Mouse (Mus musculus) CH12.LX (cell line): ENCODE results near the gene Mfap3l. TPM values are rescaled to one million over a fixed set of nuclear protein-coding genes. Genes with fewer than 3 reads are reported as not detected.
"Not testable (repeated sequence)": the region's sequence is repeated elsewhere in the genome, so short reads cannot be mapped to it uniquely, and the experiment has no call there.

Source experiments
- DNase-seq: peaks from one replicate; pipeline ENCODE4 v3.0.0-alpha.2; 2013; ENCODE audit errors: extremely low read depth
- H3K27ac ChIP-seq: 2 replicates; pipeline ENCODE4 v1.5.1; 2012; ENCODE audit warnings: low read depth, mild to moderate bottlenecking, control low read depth, moderate library complexity; ENCODE audit not compliant: insufficient read depth
- H3K27me3 ChIP-seq: replicated peaks from 2 replicates; pipeline ENCODE3; 2012; ENCODE audit warnings: inconsistent platforms
- H3K36me3 ChIP-seq, 2 experiments: replicated peaks in 1 of 2; 2 replicates each; pipeline versions ENCODE3 to v1.6.1; 2012; ENCODE audit warnings: inconsistent platforms in 1 of 2, low read length in 1 of 2, mild to moderate bottlenecking in 1 of 2, mixed read lengths in 1 of 2, moderate library complexity in 1 of 2; ENCODE audit not compliant: control insufficient read depth in 1 of 2, insufficient read depth in 1 of 2
- H3K4me1 ChIP-seq, 2 experiments: 2 replicates each; pipeline ENCODE4 v1.6.1; 2012; ENCODE audit warnings: inconsistent platforms in 1 of 2, moderate library complexity in 1 of 2; ENCODE audit not compliant: insufficient read depth in 2 of 2, control insufficient read depth in 1 of 2
- H3K4me2 ChIP-seq: 2 replicates; pipeline ENCODE4 v1.6.1; 2012; ENCODE audit warnings: low read depth, mild to moderate bottlenecking, control low read depth; ENCODE audit not compliant: poor library complexity, insufficient read depth, severe bottlenecking
- H3K4me3 ChIP-seq, 3 experiments: fragments of 150-350 bp in 1 of 3; sonication (generic) in 1 of 3; replicated peaks in 1 of 3; 2 replicates each; pipeline versions ENCODE3 to v1.5.1; 2011 to 2012; ENCODE audit warnings: low read depth in 2 of 3, low read length in 2 of 3, mild to moderate bottlenecking in 2 of 3, moderate library complexity in 2 of 3, control low read depth in 1 of 3, improper control_type of control experiment in 1 of 3, inconsistent platforms in 1 of 3, mixed read lengths in 1 of 3; ENCODE audit not compliant: poor library complexity in 1 of 3
- H3K79me2 ChIP-seq: replicated peaks from 2 replicates; pipeline ENCODE4 v1.6.1; 2012; ENCODE audit warnings: mild to moderate bottlenecking, moderate library complexity; ENCODE audit not compliant: control insufficient read depth, poor library complexity, insufficient read depth, severe bottlenecking; ENCODE audit errors: extremely low read depth
- H3K9ac ChIP-seq: 2 replicates; pipeline ENCODE4 v1.6.1; 2012; ENCODE audit warnings: low read depth, mild to moderate bottlenecking, control low read depth, moderate library complexity; ENCODE audit not compliant: insufficient read depth
- H3K9me3 ChIP-seq: replicated peaks from 2 replicates; pipeline ENCODE3; 2012; ENCODE audit warnings: low read length, inconsistent platforms, mixed read lengths
- ELF1 ChIP-seq: IDR thresholded peaks from 2 replicates; pipeline ENCODE4 v1.6.1; 2014; ENCODE audit warnings: low read depth, mild to moderate bottlenecking, inconsistent platforms, low read length, improper control_type of control experiment
- ETS1 ChIP-seq: conservative IDR thresholded peaks from 2 replicates; pipeline ENCODE4 v1.6.1; 2012; ENCODE audit warnings: low read depth, mild to moderate bottlenecking, inconsistent platforms, low read length, improper control_type of control experiment, moderate library complexity
- GABPA ChIP-seq: IDR thresholded peaks from 2 replicates; pipeline ENCODE4 v1.6.1; 2012; ENCODE audit warnings: low read depth, low read length, improper control_type of control experiment, inconsistent platforms; ENCODE audit not compliant: insufficient replicate concordance
- JUN ChIP-seq: IDR thresholded peaks from 2 replicates; pipeline ENCODE4 v1.6.1; 2011; ENCODE audit warnings: low read depth, mild to moderate bottlenecking, low read length, improper control_type of control experiment, moderate library complexity; ENCODE audit not compliant: insufficient read depth
- MEF2A ChIP-seq: IDR thresholded peaks from 2 replicates; pipeline ENCODE4 v1.6.1; 2014; ENCODE audit warnings: low read depth, mild to moderate bottlenecking, inconsistent platforms, low read length, improper control_type of control experiment, borderline replicate concordance
- MYC ChIP-seq: IDR thresholded peaks from 2 replicates; pipeline ENCODE4 v1.6.1; 2011; ENCODE audit warnings: low read depth, mild to moderate bottlenecking, improper control_type of control experiment, low read length
- RAD21 ChIP-seq: IDR thresholded peaks from 2 replicates; pipeline ENCODE4 v1.6.1; 2011; ENCODE audit warnings: low read depth, mild to moderate bottlenecking, low read length, improper control_type of control experiment, moderate library complexity
- RCOR1 ChIP-seq: conservative IDR thresholded peaks from 2 replicates; pipeline ENCODE4 v1.6.1; 2012; ENCODE audit warnings: low read depth, mild to moderate bottlenecking, inconsistent platforms, low read length, improper control_type of control experiment
- SIN3A ChIP-seq: IDR thresholded peaks from 2 replicates; pipeline ENCODE4 v1.6.1; 2012; ENCODE audit warnings: low read length, improper control_type of control experiment, inconsistent platforms
- SMC3 ChIP-seq: IDR thresholded peaks from 2 replicates; pipeline ENCODE4 v1.6.1; 2011; ENCODE audit warnings: low read depth, low read length, improper control_type of control experiment
- TCF12 ChIP-seq: IDR thresholded peaks from 2 replicates; pipeline ENCODE4 v1.6.1; 2014; ENCODE audit warnings: low read depth, mild to moderate bottlenecking, inconsistent platforms, low read length, improper control_type of control experiment
- USF2 ChIP-seq: conservative IDR thresholded peaks from 2 replicates; pipeline ENCODE4 v1.6.1; 2011; ENCODE audit warnings: low read depth, low read length, improper control_type of control experiment
- ZMIZ1 ChIP-seq: IDR thresholded peaks from 2 replicates; pipeline ENCODE4 v1.6.1; 2012; ENCODE audit warnings: low read depth, mild to moderate bottlenecking, inconsistent platforms, low read length, improper control_type of control experiment
- ZNF384 ChIP-seq: IDR thresholded peaks from 2 replicates; pipeline ENCODE4 v1.6.1; 2012; ENCODE audit warnings: low read depth, low read length, improper control_type of control experiment, inconsistent platforms
- dilution Hi-C: fragments of 300-500 bp; cut with MboI; formaldehyde crosslinking; loops from 2 replicates; pipeline ENCODE4 v1.14.3; 2020; ENCODE audit warnings: low sequenced_read_pairs; ENCODE audit not compliant: extremely low pct_unique_long_range_greater_than_20kb, extremely low pct_ligation_motif_present
- in situ Hi-C: fragments of 300-500 bp; cut with MboI; formaldehyde crosslinking; loops from 3 replicates; pipeline ENCODE4 v1.14.3; 2019; ENCODE audit warnings: low sequenced_read_pairs, low pct_ligation_motif_present, low pct_unique_long_range_greater_than_20kb, mixed read lengths
- polyA plus RNA-seq: library from polyadenylated mRNA; unstranded; fragments of >175 nt; gene quantifications from 2 replicates; pipeline ENCODE4 v1.2.1, GENCODE M21; 2012; ENCODE audit warnings: low read depth; ENCODE audit not compliant: insufficient read length
- total RNA-seq, 2 experiments: library from RNA; depleted of rRNA; stranded (reverse); fragments of 300-350 nt in 1 of 2; fragments of >200 nt in 1 of 2; gene quantifications; 2 replicates each; pipeline ENCODE4 v1.2.3; 2012 to 2014

Mfap3l gene
- total and polyA plus RNA-seq, 3 experiments, result 0.05 to 0.98 (median 0.24) TPM

DNA sequence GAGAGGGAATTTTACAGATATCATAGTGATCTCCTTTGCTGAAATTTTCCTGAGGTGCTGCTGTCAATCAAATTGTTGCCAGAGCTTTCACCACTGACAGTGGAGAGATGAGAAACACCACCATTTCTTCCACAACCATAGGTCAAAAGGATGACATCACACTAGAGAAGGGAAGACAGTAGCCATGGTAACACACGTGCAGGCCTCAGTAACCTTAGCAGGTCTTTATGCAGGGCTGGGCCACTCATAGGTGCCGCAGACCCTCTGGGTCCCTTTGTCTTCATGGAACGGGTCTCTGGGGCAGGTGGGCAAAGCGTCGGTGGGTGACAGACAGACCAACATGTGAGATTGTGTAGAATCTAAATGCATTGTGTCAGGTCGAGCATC is 25.5 kb downstream of the Mfap3l start:
- TF ChIP-seq GABPA (no peak), RCOR1 (no peak), USF2 (no peak), ETS1 (no peak), ELF1 (no peak), MYC (no peak), JUN (no peak), SIN3A (no peak), SMC3 (no peak), TCF12 (no peak), RAD21 (no peak), ZMIZ1 (no peak), ZNF384 (no peak), MEF2A (no peak)
- H3K27me3 ChIP-seq, result no peaks in the 10 kb centered on the region
- no peak overlapping the region for H3K27ac ChIP-seq
- H3K4me1 ChIP-seq, result no peaks in the 10 kb centered on the region
- H3K9ac ChIP-seq, result no peak overlapping the region
- no peaks in the 10 kb centered on the region for H3K9me3 ChIP-seq
- in situ Hi-C loops, result no loop called here
- no peaks in the 10 kb centered on the region for H3K79me2 ChIP-seq
- H3K4me3 ChIP-seq, result no peak overlapping the region
- H3K4me2 ChIP-seq, result no peak overlapping the region
- no peak for DNase-seq
- dilution Hi-C loops, result no loop called here
- no peaks in the 10 kb centered on the region for H3K36me3 ChIP-seq

DNA sequence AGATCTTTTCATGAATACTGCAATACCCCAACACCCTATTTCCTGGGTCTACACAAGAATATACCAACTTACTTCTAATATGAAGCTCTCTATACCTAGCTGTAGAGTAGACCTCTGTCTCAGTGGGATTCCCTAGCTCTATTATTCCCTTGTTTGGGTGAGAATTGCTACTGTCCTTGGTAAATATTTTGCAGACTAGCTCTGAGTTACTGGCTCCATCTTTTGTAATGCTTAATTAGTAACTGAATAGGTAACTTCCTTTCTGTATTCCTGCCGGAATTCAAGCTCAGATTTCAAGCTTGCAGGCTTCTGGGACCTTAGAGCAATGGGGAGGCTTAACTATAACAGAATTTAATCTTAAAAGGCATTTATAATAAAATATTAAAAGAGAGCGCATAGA is 26.1 kb downstream of the Mfap3l start:
- H3K79me2 ChIP-seq, H3K9ac ChIP-seq, H3K9me3 ChIP-seq, H3K27me3 ChIP-seq, dilution Hi-C loops, H3K4me3 ChIP-seq, H3K36me3 ChIP-seq, H3K4me1 ChIP-seq, H3K27ac ChIP-seq, in situ Hi-C loops, H3K4me2 ChIP-seq, DNase-seq: not testable (repeated sequence)

DNA sequence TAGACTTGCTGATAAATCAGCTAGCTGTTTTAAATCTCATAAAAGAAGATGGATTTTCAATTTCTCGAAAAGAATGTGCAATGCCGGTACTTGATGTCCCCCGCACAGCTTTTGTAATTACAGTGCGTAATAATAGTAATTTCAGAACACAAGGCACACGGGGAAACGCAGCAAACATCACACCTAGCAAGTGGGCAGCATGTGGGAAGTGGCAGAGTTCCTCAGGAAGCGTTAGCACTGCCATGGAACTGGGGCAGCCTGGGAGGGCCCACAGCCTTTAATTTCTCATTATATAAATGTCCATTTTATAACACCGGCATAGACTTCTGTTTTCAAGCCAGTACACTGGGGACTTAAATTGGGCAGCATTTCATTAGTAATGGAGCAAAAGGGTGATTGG is 27.1 kb downstream of the Mfap3l start:
- dilution Hi-C loops, result no loop called here
- DNase-seq, result no peak

More for the DNA sequence above, 27.1 kb downstream of the Mfap3l start:
- Histone ChIP-seq H3K4me1 (no peaks in the 10 kb centered on the region), H3K9me3 (no peaks in the 10 kb centered on the region), H3K4me3 (no peak overlapping the region), H3K27ac (no peak overlapping the region), H3K27me3 (no peaks in the 10 kb centered on the region), H3K9ac (no peak overlapping the region), H3K79me2 (no peaks in the 10 kb centered on the region), H3K36me3 (no peaks in the 10 kb centered on the region), H3K4me2 (no peak overlapping the region)
- TF ChIP-seq GABPA (no peak), ELF1 (no peak)
- in situ Hi-C loops, result no loop called here
